ENCODE assay signal across 17 mouse cellular contexts in the genomic region with DNA sequence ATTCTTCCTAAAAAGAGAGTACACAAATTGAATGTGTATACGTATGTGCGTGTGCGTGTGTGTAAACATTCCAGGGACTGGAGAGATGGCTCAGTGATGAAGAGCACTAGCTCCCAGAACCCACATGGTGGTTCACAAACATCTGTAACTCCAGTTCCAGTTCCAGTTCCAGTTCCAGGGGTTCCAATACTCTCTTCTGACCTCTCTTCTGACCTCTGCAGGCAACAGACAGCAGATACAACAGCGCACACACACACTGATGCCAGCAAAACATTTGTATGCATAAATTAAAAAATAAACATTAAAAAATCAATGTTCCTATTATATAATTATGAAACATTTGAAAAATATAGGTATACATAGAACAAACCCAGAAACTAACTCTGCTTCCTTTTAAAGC.
"Had no signal": no experiment of that assay in that cellular context is flagged by ENCODE, and none has a peak within 500 bp of the region (broad histone marks: within the 10 kb centered on the region; RNA-seq: fewer than 3 reads in every experiment).

No protein-coding gene starts in this region.

- H3K27ac ChIP-seq: left cerebral cortex, adult 2 months; limb, embryonic 10.5 days; liver, embryonic 13.5 days; neural tube, embryonic 15.5 days had no signal

- DNase-seq: kidney, adult 8-10 months; kidney, postnatal 4 days; liver, embryonic 13.5 days; lung, adult 2 months; lung, postnatal 36 days; right cerebral cortex, postnatal 4 days; spleen, adult 18-20 months; thymus, adult 2 months; thymus, postnatal 25 days had no signal

- H3K9me3 ChIP-seq: limb, embryonic 10.5 days; liver, embryonic 13.5 days; megakaryocyte, embryonic 14.5 days; neural tube, embryonic 15.5 days had no signal

- H3K4me3 ChIP-seq: left cerebral cortex, adult 2 months; limb, embryonic 10.5 days; liver, embryonic 13.5 days; megakaryocyte, embryonic 14.5 days; neural tube, embryonic 15.5 days had no signal

- H3K9ac ChIP-seq: liver, embryonic 13.5 days; neural tube, embryonic 15.5 days had no signal

- H3K4me2 ChIP-seq: liver, embryonic 13.5 days; midbrain, embryonic 11.5 days; neural tube, embryonic 15.5 days had no signal

- H3K27me3 ChIP-seq: liver, embryonic 13.5 days; megakaryocyte, embryonic 14.5 days; neural tube, embryonic 15.5 days had no signal

- H3K4me1 ChIP-seq: limb, embryonic 10.5 days; liver, embryonic 13.5 days; megakaryocyte, embryonic 14.5 days; neural tube, embryonic 15.5 days had no signal

- ATAC-seq: intestine, postnatal 0 days; lung, postnatal 0 days; midbrain, embryonic 16.5 days had no signal
